Mouse (Mus musculus) bone marrow, adult 2 months (tissue): ENCODE results near the gene Ube2m. TPM values are rescaled to one million over a fixed set of nuclear protein-coding genes. Genes with fewer than 3 reads are reported as not detected.

Source experiments
- H3K27ac ChIP-seq: fragments of 200-500 bp; 2 replicates; pipeline ENCODE4 v1.5.1; 2012; ENCODE audit warnings: low read depth, mild to moderate bottlenecking, control low read depth, inconsistent platforms, low read length; ENCODE audit not compliant: control insufficient read depth, poor library complexity, insufficient read depth
- H3K4me1 ChIP-seq: fragments of 200-500 bp; 2 replicates; pipeline ENCODE4 v1.6.1; 2011; ENCODE audit warnings: low read length; ENCODE audit not compliant: control insufficient read depth, insufficient read depth
- H3K4me3 ChIP-seq: fragments of 200-500 bp; replicated peaks from 2 replicates; pipeline ENCODE3; 2011; ENCODE audit warnings: mild to moderate bottlenecking, low read depth, low read length, control low read depth; ENCODE audit not compliant: control insufficient read depth
- CTCF ChIP-seq: fragments of 200-500 bp; IDR thresholded peaks from 2 replicates; pipeline ENCODE4 v1.5.1; 2011; ENCODE audit warnings: low read length, control low read depth; ENCODE audit not compliant: control insufficient read depth, insufficient read depth
- POLR2A ChIP-seq: fragments of 200-500 bp; IDR thresholded peaks from 2 replicates; pipeline ENCODE4 v1.6.1; 2011; ENCODE audit warnings: low read depth, mild to moderate bottlenecking, control low read depth, low read length, borderline replicate concordance; ENCODE audit not compliant: control insufficient read depth
- WGBS: fragments of 180-500 bp; shearing (Covaris S2); methylation state at CpG from one replicate; pipeline ENCODE4 v1.1.7; 2018; 5-methylcytosine and 5-hydroxymethylcytosine counted together
- polyA plus RNA-seq: library from polyadenylated mRNA; stranded (reverse); fragments of >200 nt; gene quantifications from 2 replicates; pipeline ENCODE4 v1.2.4, GENCODE M21; 2011; ENCODE audit warnings: low replicate concordance; ENCODE audit not compliant: missing spikeins, insufficient read depth, insufficient read length

Ube2m gene
- polyA plus RNA-seq, 1 experiment, result 135 TPM

- Histone ChIP-seq H3K4me3 (no peak overlapping the region), H3K27ac (no peak overlapping the region), H3K4me1 (no peaks in the 10 kb centered on the region)
- no peak for TF ChIP-seq POLR2A
- no peak for TF ChIP-seq CTCF
- 82% methylated on average over 5 of the region's 5 CpGs for WGBS
Measured at GRCm38 (mm10) chr7:13003380-13003779, 34.7 kb downstream of the Ube2m start.

GRCm38 (mm10) chr7:13001584-13001983, 36.5 kb downstream of the Ube2m start:
- WGBS, result 80% methylated on average over 1 of the region's 1 CpGs

GRCm38 (mm10) chr7:12998851-12999250, 39.2 kb downstream of the Ube2m start, which contains the start of gene Trim28:
TSS of gene Trim28 (plus strand) at chr7:12999114.
- no peaks in the 10 kb centered on the region for H3K4me1 ChIP-seq
- no peak within 1 kb of the TSS for H3K4me3 ChIP-seq
- 82% methylated on average over 3 of the region's 3 CpGs for WGBS
- TF ChIP-seq POLR2A, result no peak
- no peak for TF ChIP-seq CTCF
- no peak within 1 kb of the TSS for H3K27ac ChIP-seq

More at GRCm38 (mm10) chr7:13001584-13001983, 36.5 kb downstream of the Ube2m start:
- TF ChIP-seq CTCF (no peak), POLR2A (no peak)
- no peak overlapping the region for H3K4me3 ChIP-seq
- no peaks in the 10 kb centered on the region for H3K4me1 ChIP-seq
- H3K27ac ChIP-seq, result no peak overlapping the region

GRCm38 (mm10) chr7:12998053-12998452, 40.0 kb downstream of the Ube2m start, which contains the start of gene Slc27a5:
TSS of gene Slc27a5 (minus strand) at chr7:12998192.
- H3K4me3 ChIP-seq, result no peak within 1 kb of the TSS
- no peak for TF ChIP-seq POLR2A
- TF ChIP-seq CTCF, result no peak
- no peak within 1 kb of the TSS for H3K27ac ChIP-seq
- H3K4me1 ChIP-seq, result no peaks in the 10 kb centered on the region
- 71% methylated on average over 5 of the region's 5 CpGs for WGBS

- no peaks in the 10 kb centered on the region for H3K4me1 ChIP-seq
- 64% methylated on average over 5 of the region's 5 CpGs for WGBS
- H3K27ac ChIP-seq, result no peak overlapping the region
- no peak for TF ChIP-seq POLR2A
- TF ChIP-seq CTCF, result no peak
- no peak overlapping the region for H3K4me3 ChIP-seq
Measured at GRCm38 (mm10) chr7:12997230-12997629, 40.8 kb downstream of the Ube2m start.

- H3K4me1 ChIP-seq, result no peaks in the 10 kb centered on the region
- H3K4me3 ChIP-seq, result no peak overlapping the region
- TF ChIP-seq CTCF (no peak), POLR2A (no peak)
- no peak overlapping the region for H3K27ac ChIP-seq
Measured at GRCm38 (mm10) chr7:12995862-12996261, 42.2 kb downstream of the Ube2m start.

- no peak overlapping the region for H3K27ac ChIP-seq
- H3K4me3 ChIP-seq, result no peak overlapping the region
- 67% methylated on average over 10 of the region's 10 CpGs for WGBS
- no peaks in the 10 kb centered on the region for H3K4me1 ChIP-seq
- TF ChIP-seq CTCF, result no peak
- no peak for TF ChIP-seq POLR2A
Measured at GRCm38 (mm10) chr7:12993148-12993547, 44.9 kb downstream of the Ube2m start.

GRCm38 (mm10) chr7:12992222-12992621, 45.9 kb downstream of the Ube2m start:
- 2% methylated on average over 3 of the region's 3 CpGs for WGBS
- TF ChIP-seq POLR2A (no peak), CTCF (no peak)
- H3K4me1 ChIP-seq, result no peaks in the 10 kb centered on the region; the same call in 1 of the 2 replicates
- no peak overlapping the region for H3K27ac ChIP-seq
- no peak overlapping the region for H3K4me3 ChIP-seq

- H3K4me1 ChIP-seq, result no peaks in the 10 kb centered on the region; the same call in 1 of the 2 replicates
- TF ChIP-seq POLR2A (no peak), CTCF (no peak)
- no peak overlapping the region for H3K27ac ChIP-seq
- H3K4me3 ChIP-seq, result no peak overlapping the region
- 71% methylated on average over 8 of the region's 8 CpGs for WGBS
Measured at GRCm38 (mm10) chr7:12987409-12988189, 50.5 kb downstream of the Ube2m start.
